Mouse (Mus musculus): ENCODE results near the gene Fam169b.

- no peak for TF ChIP-seq CTCF (IDR thresholded peaks at IDR 0.05; ENCODE audit: borderline replicate concordance, control insufficient read depth, extremely low read depth, insufficient read depth, low read length, poor library complexity)
- no peak for TF ChIP-seq POLR2A (IDR thresholded peaks at IDR 0.05; ENCODE audit: control insufficient read depth, extremely low read depth, insufficient read depth, low read length, poor library complexity)
Measured at GRCm38 (mm10) chr7:68264028-68264453, 9.6 kb upstream of the Fam169b start, which contains the start of gene Pgpep1l.

Measured in thymus, adult 2 months (tissue).